Mouse (Mus musculus): Measurements from ENCODE around the gene Mboat2. TPM values are rescaled to one million over a fixed set of nuclear protein-coding genes. Genes with fewer than 3 reads are reported as not detected.

Mboat2 gene
- polyA plus RNA-seq, 1 experiment from 2014 or later, result 72.5 TPM

GRCm38 (mm10) chr12:24933996-24934395 lies 103.3 kb downstream of the Mboat2 start:
- Histone ChIP-seq H3K27ac (replicated peaks) (no peak overlapping the region), H3K4me1 (0 out of 2 replicates have a peak, but pooled peaks cover 6% of the 10 kb centered on the region), H3K4me3 (no peak overlapping the region), H3K9ac (replicated peaks) (no peak overlapping the region), H3K27me3 (no peaks in the 10 kb centered on the region), H3K4me2 (replicated peaks) (no peak overlapping the region), H3K36me3 (peaks cover 6% of the 10 kb centered on the region; the same call in 1 of the 2 replicates), H3K9me3 (no peaks in the 10 kb centered on the region)
- WGBS, result 92% methylated on average over 3 of the region's 3 CpGs
- ATAC-seq (replicated peaks), result no peak

- WGBS, result 73% methylated on average over 1 of the region's 1 CpGs
- Histone ChIP-seq H3K27me3 (no peaks in the 10 kb centered on the region), H3K9ac (replicated peaks) (no peak overlapping the region), H3K9me3 (no peaks in the 10 kb centered on the region), H3K4me2 (replicated peaks) (no peak overlapping the region), H3K36me3 (peaks cover 26% of the 10 kb centered on the region), H3K4me3 (no peak overlapping the region), H3K4me1 (0 out of 2 replicates have a peak, but pooled peaks cover 6% of the 10 kb centered on the region), H3K27ac (replicated peaks) (no peak overlapping the region)
- ATAC-seq (replicated peaks), result no peak
These were observed 105.6 kb downstream of the Mboat2 start for GRCm38 (mm10) chr12:24936281-24936680.

DNA sequence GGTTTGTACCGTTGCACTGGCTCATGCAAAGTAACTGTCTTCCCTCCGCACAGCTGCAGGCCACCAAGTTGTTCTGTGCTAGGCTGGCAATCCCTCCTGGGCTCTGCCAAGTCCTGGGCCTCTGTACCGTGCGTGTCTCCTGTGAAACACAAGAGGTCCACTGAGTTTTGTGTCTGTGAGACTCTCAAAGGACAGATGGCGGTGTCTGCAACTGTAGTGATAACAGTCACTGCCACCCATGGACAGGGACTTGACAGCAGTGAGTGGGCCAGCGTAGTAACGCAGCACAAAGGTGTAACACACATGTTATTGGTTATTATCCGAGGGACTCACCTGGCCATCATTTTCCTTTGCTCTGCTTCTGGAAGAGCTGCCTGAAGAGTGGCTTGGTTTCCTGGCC lies 108.7 kb downstream of the Mboat2 start:
- no peak for ATAC-seq (replicated peaks)
- Histone ChIP-seq H3K4me3 (no peak overlapping the region), H3K27me3 (no peaks in the 10 kb centered on the region), H3K9ac (replicated peaks) (no peak overlapping the region), H3K4me1 (no peaks in the 10 kb centered on the region), H3K36me3 (peaks cover 40% of the 10 kb centered on the region), H3K27ac (replicated peaks) (no peak overlapping the region), H3K4me2 (replicated peaks) (no peak overlapping the region), H3K9me3 (no peaks in the 10 kb centered on the region)
- 91% methylated on average over 8 of the region's 8 CpGs for whole genome bisulfite sequencing

GRCm38 (mm10) chr12:24942619-24943287 lies 112.1 kb downstream of the Mboat2 start:
- Histone ChIP-seq H3K4me2 (replicated peaks) (no peak overlapping the region), H3K36me3 (peaks cover 41% of the 10 kb centered on the region), H3K4me3 (no peak overlapping the region), H3K27ac (replicated peaks) (no peak overlapping the region), H3K27me3 (no peaks in the 10 kb centered on the region), H3K4me1 (no peaks in the 10 kb centered on the region), H3K9me3 (no peaks in the 10 kb centered on the region), H3K9ac (replicated peaks) (no peak overlapping the region)
- no peak for ATAC-seq (replicated peaks)
- WGBS, result 89% methylated on average over 9 of the region's 9 CpGs

GRCm38 (mm10) chr12:24943427-24943826 lies 112.7 kb downstream of the Mboat2 start:
- no peak overlapping the region for H3K27ac ChIP-seq (replicated peaks)
- no peak overlapping the region for H3K4me3 ChIP-seq
- 80% methylated on average over 4 of the region's 4 CpGs for WGBS
- peaks cover 41% of the 10 kb centered on the region for H3K36me3 ChIP-seq
- H3K9me3 ChIP-seq, result no peaks in the 10 kb centered on the region
- ATAC-seq (replicated peaks), result no peak
- H3K4me2 ChIP-seq (replicated peaks), result no peak overlapping the region
- H3K4me1 ChIP-seq, result no peaks in the 10 kb centered on the region
- no peak overlapping the region for H3K9ac ChIP-seq (replicated peaks)
- H3K27me3 ChIP-seq, result no peaks in the 10 kb centered on the region

GRCm38 (mm10) chr12:24944597-24944996 lies 113.9 kb downstream of the Mboat2 start:
- H3K27ac ChIP-seq (replicated peaks), result no peak overlapping the region
- ATAC-seq (replicated peaks), result no peak
- no peaks in the 10 kb centered on the region for H3K9me3 ChIP-seq
- WGBS, result 94% methylated on average over 7 of the region's 7 CpGs
- H3K36me3 ChIP-seq, result peaks cover 37% of the 10 kb centered on the region
- no peak overlapping the region for H3K4me2 ChIP-seq (replicated peaks)
- no peak overlapping the region for H3K9ac ChIP-seq (replicated peaks)
- H3K27me3 ChIP-seq, result no peaks in the 10 kb centered on the region
- no peaks in the 10 kb centered on the region for H3K4me1 ChIP-seq
- no peak overlapping the region for H3K4me3 ChIP-seq

DNA sequence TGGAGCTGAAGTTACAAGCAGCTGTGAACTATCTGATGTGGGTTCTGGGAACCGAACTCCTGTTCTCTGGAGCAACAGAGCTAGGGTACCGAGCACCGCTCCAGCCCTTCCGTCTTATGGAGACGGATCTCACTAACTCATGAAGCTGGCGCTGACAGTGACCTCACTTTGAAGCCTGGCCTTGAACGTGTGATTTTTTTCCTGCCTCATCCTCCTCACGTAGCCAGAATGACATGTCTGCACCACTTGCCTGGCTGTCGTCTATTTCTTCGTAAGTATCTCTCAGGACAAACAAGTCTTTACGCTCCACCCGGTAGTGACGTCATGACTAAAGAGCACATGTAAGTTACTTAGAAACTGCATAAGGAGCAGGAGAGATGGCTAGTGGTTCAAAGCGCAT lies 116.4 kb downstream of the Mboat2 start:
- ATAC-seq (replicated peaks), result no peak
- Histone ChIP-seq H3K4me1 (no peaks in the 10 kb centered on the region), H3K27ac (replicated peaks) (no peak overlapping the region), H3K9ac (replicated peaks) (no peak overlapping the region), H3K4me2 (replicated peaks) (no peak overlapping the region), H3K36me3 (peaks cover 32% of the 10 kb centered on the region), H3K9me3 (no peaks in the 10 kb centered on the region), H3K4me3 (no peak overlapping the region), H3K27me3 (no peaks in the 10 kb centered on the region)
- WGBS, result 92% methylated on average over 14 of the region's 14 CpGs

- Histone ChIP-seq H3K36me3 (peaks cover 30% of the 10 kb centered on the region), H3K9me3 (no peaks in the 10 kb centered on the region), H3K27me3 (no peaks in the 10 kb centered on the region), H3K4me1 (no peaks in the 10 kb centered on the region), H3K4me2 (replicated peaks) (no peak overlapping the region), H3K4me3 (no peak overlapping the region), H3K9ac (replicated peaks) (no peak overlapping the region), H3K27ac (replicated peaks) (no peak overlapping the region)
- ATAC-seq (replicated peaks), result no peak
- WGBS, result 61% methylated on average over 3 of the region's 3 CpGs
These were observed 117.7 kb downstream of the Mboat2 start for GRCm38 (mm10) chr12:24948344-24948743.

DNA sequence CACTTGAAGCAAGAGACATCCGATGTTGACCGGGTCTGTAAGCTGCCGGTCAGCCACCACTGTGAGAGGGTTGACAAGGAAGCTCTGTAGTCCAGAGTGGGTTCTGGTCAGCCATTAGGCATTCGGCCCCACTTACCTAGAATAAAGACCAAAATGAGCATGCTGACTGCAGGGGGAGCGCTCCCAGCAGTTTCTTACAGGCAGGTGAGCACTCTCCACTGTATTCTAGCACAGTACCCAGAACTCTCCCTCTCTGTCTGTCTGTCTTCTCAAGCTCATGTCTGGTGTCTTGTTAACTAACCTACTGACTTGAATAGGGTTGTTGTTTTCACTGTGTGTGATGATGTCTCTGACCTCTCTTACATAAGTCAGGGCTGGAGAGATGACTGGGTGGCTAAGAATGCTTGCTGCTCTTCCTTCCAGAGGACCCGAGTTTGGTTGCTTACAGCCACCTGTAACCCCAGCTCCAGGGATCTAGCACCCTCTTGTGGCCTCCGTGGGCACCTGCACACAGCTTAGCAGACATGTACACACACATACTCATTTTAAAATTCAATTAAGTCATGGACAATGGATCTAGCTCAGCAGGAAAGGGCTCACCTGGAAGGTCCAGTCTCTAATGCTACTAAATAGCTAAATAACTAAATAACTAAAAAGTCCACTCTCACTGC lies 119.8 kb downstream of the Mboat2 start:
- H3K4me3 ChIP-seq, result no peak overlapping the region
- ATAC-seq (replicated peaks), result no peak
- H3K9me3 ChIP-seq, result no peaks in the 10 kb centered on the region
- H3K4me1 ChIP-seq, result no peaks in the 10 kb centered on the region
- H3K27ac ChIP-seq (replicated peaks), result no peak overlapping the region
- WGBS, result 86% methylated on average over 7 of the region's 7 CpGs
- H3K27me3 ChIP-seq, result no peaks in the 10 kb centered on the region
- H3K9ac ChIP-seq (replicated peaks), result no peak overlapping the region
- H3K36me3 ChIP-seq, result peaks cover 46% of the 10 kb centered on the region
- H3K4me2 ChIP-seq (replicated peaks), result no peak overlapping the region

GRCm38 (mm10) chr12:24952147-24952546 lies 121.5 kb downstream of the Mboat2 start:
- no peak overlapping the region for H3K27ac ChIP-seq (replicated peaks)

GRCm38 (mm10) chr12:24955137-24955536 lies 124.5 kb downstream of the Mboat2 start:
- WGBS, result 84% methylated on average over 9 of the region's 9 CpGs
- Histone ChIP-seq H3K4me1 (no peaks in the 10 kb centered on the region), H3K4me3 (no peak overlapping the region), H3K4me2 (replicated peaks) (no peak overlapping the region), H3K9me3 (no peaks in the 10 kb centered on the region), H3K36me3 (peaks cover 60% of the 10 kb centered on the region), H3K9ac (replicated peaks) (no peak overlapping the region), H3K27me3 (no peaks in the 10 kb centered on the region), H3K27ac (replicated peaks) (no peak overlapping the region)
- ATAC-seq (replicated peaks), result no peak

More at GRCm38 (mm10) chr12:24952147-24952546, 121.5 kb downstream of the Mboat2 start:
- Histone ChIP-seq H3K36me3 (peaks cover 51% of the 10 kb centered on the region), H3K9me3 (no peaks in the 10 kb centered on the region), H3K9ac (replicated peaks) (no peak overlapping the region), H3K4me2 (replicated peaks) (no peak overlapping the region), H3K4me3 (no peak overlapping the region), H3K4me1 (no peaks in the 10 kb centered on the region), H3K27me3 (no peaks in the 10 kb centered on the region)
- 64% methylated on average over 6 of the region's 6 CpGs for WGBS
- ATAC-seq (replicated peaks), result peak; percentile 55

- Histone ChIP-seq H3K27ac (replicated peaks) (no peak overlapping the region), H3K9ac (replicated peaks) (no peak overlapping the region), H3K4me1 (no peaks in the 10 kb centered on the region), H3K4me3 (no peak overlapping the region), H3K9me3 (no peaks in the 10 kb centered on the region), H3K27me3 (no peaks in the 10 kb centered on the region), H3K36me3 (peaks cover 36% of the 10 kb centered on the region; the same call in 1 of the 2 replicates), H3K4me2 (replicated peaks) (no peak overlapping the region)
- ATAC-seq (replicated peaks), result no peak
- WGBS, result 94% methylated on average over 3 of the region's 3 CpGs
These were observed 127.8 kb downstream of the Mboat2 start for GRCm38 (mm10) chr12:24958526-24958925.
